Mouse (Mus musculus) brain, embryonic 14.5 days (tissue): ENCODE results near the gene Cd320.

Source experiments
- CTCF ChIP-seq: fragments of 200-500 bp; IDR thresholded peaks from 2 replicates; pipeline ENCODE4 v1.5.1; 2012; ENCODE audit warnings: inconsistent platforms, mild to moderate bottlenecking, moderate library complexity, borderline replicate concordance; ENCODE audit not compliant: insufficient read depth, insufficient read length; ENCODE audit errors: extremely low read depth
- POLR2A ChIP-seq: fragments of 200-500 bp; IDR thresholded peaks from 2 replicates; pipeline ENCODE4 v1.6.1; 2012; ENCODE audit warnings: mild to moderate bottlenecking, inconsistent platforms, borderline replicate concordance; ENCODE audit not compliant: poor library complexity, insufficient read depth, insufficient read length, severe bottlenecking; ENCODE audit errors: extremely low read depth

GRCm38 (mm10) chr17:33844196-33844595 is 1.3 kb downstream of the Cd320 start:
- TF ChIP-seq CTCF (no peak), POLR2A (no peak)
